Mouse (Mus musculus): ENCODE results near the gene Gm17078.

DNA sequence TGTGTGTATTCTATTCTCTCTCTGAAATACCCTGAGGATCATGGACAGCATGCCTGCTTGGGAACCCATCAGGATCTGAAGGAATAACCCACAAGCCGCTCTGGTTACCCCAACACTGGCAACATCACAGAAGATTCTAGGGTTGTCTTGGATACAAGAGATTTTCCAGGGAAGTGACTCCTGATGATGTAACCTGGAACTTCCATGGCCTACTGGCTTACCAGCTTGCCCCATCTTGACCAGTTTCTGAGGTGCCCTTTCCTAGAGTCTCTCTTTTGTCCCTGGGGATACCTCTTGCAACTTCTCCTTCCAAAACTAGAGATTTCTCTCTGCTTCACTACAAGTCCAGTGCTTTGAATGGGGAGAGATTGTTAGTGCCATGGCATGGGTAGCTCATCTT is at the start of gene Gm17078:
- TF ChIP-seq POLR2A (IDR thresholded peaks at IDR 0.05; ENCODE audit: low read depth, low read length) (no peak), CTCF (IDR thresholded peaks at IDR 0.05; ENCODE audit: extremely low read depth, insufficient read depth, insufficient read length, insufficient replicate concordance) (no peak)
